Mouse (Mus musculus): ENCODE measurements around the gene Ajuba.
"Not testable (repeated sequence)": the region's sequence is repeated elsewhere in the genome, so short reads cannot be mapped to it uniquely, and the experiment has no call there.

Ajuba gene

GRCm38 (mm10) chr14:54577089-54577982 lies at the start of gene Ajuba:
Gene Ajuba (minus strand): TSS chr14:54577558.
- peak; percentile 80 for DNase-seq

DNA sequence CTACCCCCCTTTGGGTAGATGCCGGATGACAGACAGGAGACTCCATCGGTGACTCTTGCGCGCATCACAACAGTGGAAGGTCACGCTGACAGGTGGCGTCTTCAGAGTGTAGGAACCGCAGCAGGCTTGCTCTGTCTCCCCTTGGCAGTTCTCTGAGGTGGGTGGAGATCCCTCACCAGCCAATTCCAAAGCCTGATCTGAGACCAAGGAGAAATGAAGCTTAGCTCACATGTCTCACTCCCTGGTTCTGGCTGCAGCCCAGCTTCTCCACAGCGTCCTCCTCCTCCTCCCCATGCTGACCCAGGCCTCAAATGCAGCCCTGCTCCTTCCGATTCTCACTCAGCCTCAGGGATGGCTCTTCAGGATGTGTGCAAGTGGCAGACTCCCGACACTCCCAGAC lies 47.6 kb upstream of the Ajuba start:
- no peak for DNase-seq

DNA sequence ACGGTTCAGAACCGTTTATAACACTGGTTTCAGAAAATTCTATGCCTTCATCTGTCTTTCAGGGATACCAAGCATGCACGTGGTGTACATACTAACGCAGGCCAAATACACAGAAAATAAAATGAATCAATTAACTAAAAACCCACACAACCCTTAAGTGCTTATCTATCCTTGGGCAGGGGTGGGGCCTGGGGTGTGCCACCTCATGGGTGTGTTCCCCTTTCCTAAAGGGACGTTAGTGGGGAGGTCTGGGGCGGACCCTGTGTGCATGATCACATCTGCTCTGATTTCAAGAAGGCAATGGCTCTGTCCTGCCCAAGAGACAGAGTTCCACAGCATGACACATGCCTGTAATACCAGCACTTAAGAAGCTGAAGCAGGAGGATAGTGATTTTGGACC lies 46.0 kb upstream of the Ajuba start:
- DNase-seq = peak; percentile 50

GRCm38 (mm10) chr14:54621133-54621532 lies 43.8 kb upstream of the Ajuba start, which contains the start of gene Psmb11:
Gene Psmb11 (plus strand): TSS chr14:54621433.
- no peak for DNase-seq

GRCm38 (mm10) chr14:54617897-54618365 lies 40.6 kb upstream of the Ajuba start, which contains the start of gene Psmb5:
Gene Psmb5 (minus strand): TSS chr14:54618022.
- DNase-seq = peak; percentile 91

DNA sequence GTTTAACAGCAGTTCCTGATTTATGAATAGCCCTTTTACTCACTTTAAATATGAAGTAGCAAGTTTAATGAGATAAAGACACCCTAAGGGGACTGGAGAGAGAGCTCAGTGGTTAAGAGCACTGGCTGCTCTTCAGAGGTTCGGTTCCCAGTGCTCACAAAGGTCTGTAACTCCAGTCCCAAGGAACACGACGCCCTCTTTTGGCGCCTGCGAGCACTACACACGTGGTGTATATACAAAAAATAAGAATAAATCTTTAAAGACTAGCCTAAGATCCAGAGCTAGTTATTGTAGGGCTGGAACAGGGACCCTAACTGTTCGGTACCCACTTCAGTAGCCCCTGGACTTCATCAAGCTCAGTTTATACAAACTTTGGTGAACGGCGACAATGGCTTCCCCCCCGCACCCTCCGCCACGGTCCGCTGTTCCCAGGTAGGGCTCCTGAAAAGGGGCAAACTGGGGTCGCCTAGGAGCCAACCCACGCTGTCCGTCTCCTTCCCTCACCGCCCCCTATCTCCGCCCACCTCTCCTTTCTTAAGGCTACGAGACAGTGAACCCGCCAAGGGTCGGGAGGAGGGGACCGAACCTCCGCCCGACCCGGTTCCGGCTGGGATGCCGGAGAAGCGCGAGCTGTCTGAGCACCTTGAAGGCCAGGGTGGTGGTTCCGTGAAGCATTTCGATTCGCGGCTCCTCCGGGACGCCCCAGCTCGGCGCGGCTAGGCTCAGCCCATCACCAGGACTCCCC lies 40.0 kb upstream of the Ajuba start:
- peak; percentile 53 for DNase-seq

GRCm38 (mm10) chr14:54616226-54616825 lies 39.0 kb upstream of the Ajuba start:
- no peak for DNase-seq

DNA sequence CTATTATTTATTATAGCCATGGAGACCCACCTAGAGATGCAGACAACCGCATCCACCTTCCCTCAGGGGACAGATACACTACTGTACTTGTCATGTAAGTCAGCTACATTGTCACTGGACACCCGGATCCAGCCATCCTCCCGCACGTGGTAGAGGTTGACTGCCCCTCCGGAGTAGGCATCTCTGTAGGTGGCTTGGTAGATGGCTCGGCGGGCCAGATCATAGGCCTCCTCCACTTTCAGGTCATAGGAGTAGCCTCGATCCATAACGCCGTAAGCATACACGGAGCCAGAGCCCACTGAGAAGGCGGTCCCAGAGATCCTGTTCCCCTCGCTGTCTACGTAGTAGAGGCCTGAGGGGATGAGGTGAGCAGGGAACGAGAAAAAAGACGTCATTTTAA lies 36.8 kb upstream of the Ajuba start:
- DNase-seq = not testable (repeated sequence)

GRCm38 (mm10) chr14:54610648-54611047 lies 33.3 kb upstream of the Ajuba start:
- no peak for DNase-seq

DNA sequence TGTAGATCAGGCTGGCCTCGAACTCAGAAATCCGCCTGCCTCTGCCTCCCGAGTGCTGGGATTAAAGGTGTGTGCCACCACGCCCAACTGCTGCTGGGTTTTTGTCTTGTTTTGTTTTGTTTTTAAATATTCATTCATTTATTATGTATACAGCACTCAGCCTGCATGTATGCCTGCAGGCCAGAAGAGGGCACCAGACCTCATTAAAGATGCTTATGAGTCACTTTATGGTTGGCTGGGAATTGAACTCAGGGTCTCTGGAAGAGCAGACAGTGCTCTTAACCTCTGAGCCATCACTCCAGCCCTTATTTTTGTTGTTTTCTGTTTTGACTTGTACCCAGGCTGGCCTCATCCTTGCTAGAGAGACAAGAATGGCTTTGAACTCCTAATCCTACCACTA lies 32.6 kb upstream of the Ajuba start:
- peak; percentile 34 for DNase-seq

- DNase-seq = no peak
Measured at GRCm38 (mm10) chr14:54609245-54609644, 31.9 kb upstream of the Ajuba start.

- no peak for DNase-seq
Measured at GRCm38 (mm10) chr14:54607226-54607625, 29.9 kb upstream of the Ajuba start.

GRCm38 (mm10) chr14:54605752-54606321 lies 28.5 kb upstream of the Ajuba start, which contains the start of gene 4931414P19Rik:
Gene 4931414P19Rik (minus strand): TSS chr14:54605993.
- peak; percentile 95 for DNase-seq

- DNase-seq = no peak
Measured at GRCm38 (mm10) chr14:54603686-54604085, 26.3 kb upstream of the Ajuba start.

DNA sequence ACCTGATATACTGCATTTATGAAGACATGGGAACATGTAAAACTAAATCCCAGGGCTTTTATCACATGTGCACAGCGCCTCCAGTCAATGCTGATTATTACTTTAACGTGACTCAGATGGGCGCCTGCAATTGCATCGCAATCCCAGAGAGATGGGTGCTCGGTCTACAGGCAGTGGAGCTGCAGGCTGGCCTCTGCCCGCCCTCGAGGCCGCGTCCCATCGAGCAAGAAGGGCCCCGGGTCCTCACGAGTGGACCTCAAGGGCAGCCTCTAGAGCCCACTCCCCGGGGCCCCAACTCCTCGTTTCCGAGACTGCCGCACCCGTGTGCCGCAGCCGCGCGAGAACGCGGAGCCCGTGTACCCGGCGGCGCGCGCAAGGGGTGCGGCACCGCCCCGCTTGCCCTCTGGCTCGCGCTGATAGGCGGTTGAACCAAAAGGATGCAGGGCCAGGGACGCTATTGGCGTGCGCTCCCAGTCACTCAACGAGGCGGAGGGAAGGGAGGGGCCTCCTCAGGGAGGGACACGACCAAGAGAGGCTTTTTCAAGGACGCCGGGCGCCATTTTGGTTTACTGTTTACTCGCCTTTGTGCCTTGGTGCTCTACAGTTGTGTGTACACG lies 25.8 kb upstream of the Ajuba start:
- peak; percentile 98 for DNase-seq

- peak; percentile 18 for DNase-seq
Measured at GRCm38 (mm10) chr14:54602613-54603012, 25.3 kb upstream of the Ajuba start.

GRCm38 (mm10) chr14:54601601-54602000 lies 24.2 kb upstream of the Ajuba start:
- DNase-seq = no peak

DNA sequence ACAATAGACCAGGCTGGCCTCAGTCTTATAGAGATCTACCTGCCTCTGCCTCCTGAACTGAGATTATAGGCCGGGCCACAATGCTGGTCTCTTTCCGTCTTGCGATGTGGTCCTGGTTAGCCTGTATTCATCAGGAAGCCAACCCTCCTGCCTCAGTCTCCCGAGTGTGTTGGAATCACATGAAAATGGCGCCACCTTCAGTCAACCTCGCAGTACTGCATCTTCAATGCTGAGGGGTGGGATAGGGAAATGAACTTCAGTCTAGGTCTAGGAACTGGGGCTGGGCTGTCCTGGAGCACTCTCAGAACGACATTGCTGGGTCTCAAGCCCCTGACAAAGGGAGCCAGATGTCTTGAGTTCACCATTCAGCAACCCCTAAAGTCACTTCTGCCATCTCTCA lies 19.7 kb upstream of the Ajuba start:
- DNase-seq = peak; percentile 25

- no peak for DNase-seq
Measured at GRCm38 (mm10) chr14:54594631-54595414, 17.5 kb upstream of the Ajuba start.

DNA sequence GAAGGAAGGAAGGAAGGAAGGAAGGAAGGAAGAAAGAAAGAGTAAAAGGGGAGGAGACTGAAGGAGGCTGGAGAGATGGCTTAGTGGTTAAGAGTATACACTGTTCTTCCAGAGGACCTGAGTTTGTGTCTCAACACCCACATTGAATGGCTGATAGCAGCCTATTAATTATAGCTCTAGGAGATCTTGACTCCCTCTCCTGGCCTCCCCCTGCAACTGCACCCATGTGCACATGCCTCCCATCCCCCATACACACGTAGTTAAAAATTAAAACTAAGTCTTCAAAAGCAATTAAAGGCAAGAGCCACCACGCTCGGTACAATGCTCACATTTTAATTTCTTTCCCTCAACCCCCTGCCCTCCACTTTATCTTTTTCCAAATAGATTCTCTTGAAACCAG lies 16.7 kb upstream of the Ajuba start:
- peak; percentile 40 for DNase-seq

- DNase-seq = no peak
Measured at GRCm38 (mm10) chr14:54592319-54592934, 15.1 kb upstream of the Ajuba start.
